Mouse (Mus musculus): ENCODE results near the gene Hoxd11. TPM values are rescaled to one million over a fixed set of nuclear protein-coding genes. Genes with fewer than 3 reads are reported as not detected.

The Hoxd11 gene
- polyA plus RNA-seq (2012) = not detected in 2 replicates

DNA sequence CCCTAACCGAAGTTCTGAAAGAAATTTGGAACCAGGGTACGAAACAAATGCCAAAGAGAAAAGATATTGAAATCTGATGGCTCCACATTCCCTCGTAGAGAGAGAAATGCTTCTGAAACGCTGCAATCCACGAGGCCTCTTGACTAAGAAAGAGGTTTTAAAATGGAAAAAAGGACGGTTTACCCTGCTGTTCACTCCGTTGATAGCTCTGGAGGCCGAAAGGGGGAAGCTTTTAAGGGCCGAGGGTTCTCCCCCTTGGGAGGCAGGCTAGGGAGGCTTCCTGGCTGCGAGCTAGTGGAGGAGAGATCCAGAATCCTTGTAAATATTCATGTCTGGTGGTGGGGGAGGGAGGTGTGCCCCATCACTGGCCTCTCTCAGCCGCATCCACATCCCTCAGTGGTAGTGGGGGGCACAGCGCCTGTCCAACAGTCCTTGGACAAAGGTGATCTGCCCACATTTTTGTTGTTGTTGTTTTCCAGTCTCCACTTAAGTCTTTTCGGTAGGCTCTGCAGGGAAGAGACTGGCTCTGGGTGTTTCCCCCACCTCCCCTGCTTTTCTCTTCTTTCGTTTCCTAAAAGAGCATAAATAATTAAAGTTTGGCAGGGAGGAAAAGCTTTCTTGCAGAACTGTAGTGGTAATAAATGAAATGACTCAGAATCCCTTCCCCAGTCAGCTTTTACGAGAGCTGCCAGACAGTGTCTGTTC, at the start of gene Hoxd11:
TSS of gene Hoxd11 (plus strand) at position 667 of the 705 bp plus-strand sequence.

DNA sequence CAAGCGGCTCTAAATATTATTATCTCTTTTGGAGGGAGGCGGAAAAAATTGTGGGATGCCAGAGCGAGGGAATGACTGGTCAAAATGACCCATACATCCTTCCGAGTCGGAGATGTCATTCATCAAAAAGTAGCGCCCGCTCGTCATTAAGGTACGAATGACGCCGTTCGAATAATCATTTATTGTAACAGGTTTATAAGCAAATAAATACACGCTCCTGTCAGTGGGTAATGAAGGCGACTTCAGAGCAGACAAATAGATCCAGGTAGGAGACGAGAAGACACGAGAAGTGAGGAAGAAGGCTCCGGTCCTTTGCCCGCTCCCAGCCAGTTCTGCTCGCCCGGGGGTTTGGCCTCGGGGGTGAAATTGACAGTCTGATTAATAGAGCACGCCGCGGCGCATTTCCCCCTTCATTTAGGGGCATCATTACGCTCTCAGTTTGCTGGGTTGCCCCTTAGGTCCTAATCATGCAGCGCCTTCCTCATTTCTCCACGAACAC, 19.8 kb upstream of the Hoxd11 start, which contains the start of gene Evx2:
TSS of gene Evx2 (minus strand) at position 51 of the 499 bp plus-strand sequence.

GRCm38 (mm10) chr2:74667842-74668357, 11.5 kb upstream of the Hoxd11 start, which contains the start of gene Hoxd13:
Gene Hoxd13 (plus strand): TSS chr2:74668310.

GRCm38 (mm10) chr2:74674881-74675665, 4.3 kb upstream of the Hoxd11 start, which contains the start of gene Hoxd12:
Gene Hoxd12 (plus strand): TSS chr2:74675013.

DNA sequence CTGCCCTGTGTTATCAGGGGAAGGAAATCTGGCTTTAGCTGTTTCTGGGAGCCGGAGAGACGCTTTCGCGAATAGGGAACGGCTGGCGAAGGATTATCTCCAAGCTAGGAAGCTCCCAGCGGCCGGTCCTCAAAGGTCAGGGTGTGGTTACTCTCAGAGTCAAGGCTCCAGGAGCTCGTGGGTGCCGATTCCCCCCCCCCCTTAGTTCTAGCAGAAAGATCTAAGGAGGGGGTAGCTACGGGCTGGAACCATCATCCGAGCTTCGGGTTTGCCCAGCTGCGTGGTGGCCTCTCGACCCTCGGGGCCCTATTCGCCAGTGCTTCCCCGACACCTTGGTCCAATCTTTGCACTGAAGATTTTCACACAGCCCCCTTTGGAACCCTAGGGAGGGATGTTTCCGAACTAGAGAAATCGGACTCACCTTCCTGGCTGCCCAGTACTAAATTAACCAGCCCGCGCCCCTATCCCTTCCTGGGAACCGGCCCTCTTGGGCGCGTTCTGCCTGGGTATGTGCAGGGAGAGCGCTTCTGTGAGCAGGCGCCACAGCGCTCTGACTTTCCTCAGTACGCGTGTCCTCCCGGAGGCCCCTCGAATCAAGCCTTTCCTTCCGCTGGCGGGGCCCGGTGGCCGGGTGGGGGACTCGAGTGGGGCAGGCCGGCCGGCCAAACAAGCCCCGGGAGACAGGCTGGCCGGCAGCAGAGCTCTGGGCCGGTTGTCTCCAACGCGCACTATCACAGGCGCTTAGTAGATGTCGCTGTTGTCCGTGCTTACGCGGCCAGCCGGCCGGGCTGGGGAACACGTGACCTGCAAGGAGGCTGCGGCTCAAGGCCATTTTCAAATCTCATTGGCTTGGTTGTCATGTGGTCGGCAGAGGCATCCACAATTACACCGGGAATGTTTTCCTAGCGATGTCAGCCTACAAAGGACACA, 11.9 kb downstream of the Hoxd11 start, which contains the start of gene Hoxd10:
TSS of gene Hoxd10 (plus strand) at position 903 of the 930 bp plus-strand sequence.

GRCm38 (mm10) chr2:74697567-74698121, 18.3 kb downstream of the Hoxd11 start, which contains the start of gene Hoxd9:
Gene Hoxd9 (plus strand): TSS chr2:74697727.

DNA sequence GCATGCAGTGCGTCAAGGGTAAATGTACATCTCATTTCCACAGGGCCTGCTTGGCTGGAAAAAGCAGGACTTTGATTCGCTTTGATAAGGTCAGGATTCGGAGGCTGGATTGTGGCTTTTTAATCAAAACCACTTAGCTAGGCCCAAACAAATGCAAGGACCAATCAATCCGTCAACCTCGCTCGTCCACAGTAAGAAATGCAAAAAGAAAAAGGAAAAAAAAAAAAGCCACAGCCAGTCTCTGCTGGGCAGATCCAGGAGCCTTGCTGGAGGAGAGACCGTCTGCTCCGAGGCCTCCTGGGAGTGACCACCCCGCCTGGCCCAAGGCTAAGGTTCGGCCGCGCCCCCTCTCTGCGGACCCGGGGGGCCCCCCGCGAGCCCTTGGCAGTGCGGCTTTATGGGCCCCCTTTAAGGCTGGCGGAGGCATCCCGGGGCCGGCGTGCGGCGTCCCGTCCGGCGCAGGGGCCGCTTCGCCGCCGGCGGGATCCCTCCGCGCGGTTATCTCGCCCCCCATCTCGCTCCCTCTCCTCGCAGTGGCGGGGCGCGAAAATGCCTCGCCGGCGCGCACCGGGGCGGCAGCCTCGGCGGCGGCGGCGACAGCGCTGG, 25.1 kb downstream of the Hoxd11 start, which contains the start of gene Hoxd8:
TSS of gene Hoxd8 (plus strand) at position 223 of the 606 bp plus-strand sequence.

GRCm38 (mm10) chr2:74711721-74712621, 32.6 kb downstream of the Hoxd11 start, which contains the start of the genes Hoxd3 and Hoxd4:
Gene Hoxd3 (plus strand): TSS chr2:74711927.
Gene Hoxd4 (plus strand): TSS chr2:74711929.

DNA sequence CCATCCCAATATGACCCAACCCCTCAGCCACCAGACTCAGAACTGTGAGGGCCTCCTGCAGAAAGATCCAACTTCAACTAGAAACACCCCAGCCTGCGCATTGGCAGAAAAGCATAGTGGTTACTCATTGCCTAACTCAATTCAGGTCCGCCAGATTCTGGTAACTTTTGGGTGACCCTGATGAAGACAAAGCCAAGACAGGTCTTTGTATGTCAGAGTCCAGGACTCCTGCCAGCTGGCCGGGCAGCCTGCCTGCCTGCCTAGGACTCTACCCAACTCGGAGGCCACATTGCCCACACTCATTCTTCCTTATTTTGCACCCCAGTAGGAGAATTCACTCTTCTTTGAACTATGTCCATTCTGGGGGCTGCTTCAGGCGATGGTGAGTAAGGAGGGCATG, 47.2 kb downstream of the Hoxd11 start, which contains the start of gene Gm28230:
TSS of gene Gm28230 (plus strand) at position 178 of the 400 bp plus-strand sequence.

Other genes with a start within 250 kb of the Hoxd11 start
- gene Lnpk, start 100.1 kb upstream of the Hoxd11 start, polyA plus RNA-seq (2012) = 8.6 and 9.0 TPM in 2 replicates
- not detected in 2 replicates for gene Evx2, start 20.0 kb upstream of the Hoxd11 start, polyA plus RNA-seq (2012)
- gene Hoxd13, start 11.2 kb upstream of the Hoxd11 start, polyA plus RNA-seq (2012) = not detected in 2 replicates
- not detected in 2 replicates for gene Hoxd12, start 4.5 kb upstream of the Hoxd11 start, polyA plus RNA-seq (2012)
- not detected in 2 replicates for gene Hoxd10, start 12.4 kb downstream of the Hoxd11 start, polyA plus RNA-seq (2012)
- gene Hoxd9, start 18.2 kb downstream of the Hoxd11 start, polyA plus RNA-seq (2012) = not detected in 2 replicates
- 0.04 TPM in 1 of 2 replicates, not detected in the other for gene Hoxd8, start 25.1 kb downstream of the Hoxd11 start, polyA plus RNA-seq (2012)
- 0.04 TPM in 1 of 2 replicates, not detected in the other for gene Hoxd3, start 32.4 kb downstream of the Hoxd11 start, polyA plus RNA-seq (2012)
- gene Hoxd4, start 32.4 kb downstream of the Hoxd11 start, polyA plus RNA-seq (2012) = not detected in 2 replicates
- gene Gm28230, start 47.2 kb downstream of the Hoxd11 start, polyA plus RNA-seq (2012) = not detected in 2 replicates
- gene Hoxd1, start 83.4 kb downstream of the Hoxd11 start, polyA plus RNA-seq (2012) = 0.20 TPM in 1 of 2 replicates, not detected in the other
- 25.9 and 26.5 TPM in 2 replicates for gene Mtx2, start 146.2 kb downstream of the Hoxd11 start, polyA plus RNA-seq (2012)